Mouse (Mus musculus) neural tube, embryonic 12.5 days (tissue): Measurements from ENCODE around the gene RPS10-NUDT3. TPM values are rescaled to one million over a fixed set of nuclear protein-coding genes. Genes with fewer than 3 reads are reported as not detected.

ENCODE experiments used
- ATAC-seq: fragments of 200-750 bp; cut with Nextera tagmentation; 2 replicates; pipeline ENCODE4 v1.8.0; 2017; ENCODE audit warnings: low read depth, mild to moderate bottlenecking, moderate TSS enrichment, moderate library complexity; ENCODE audit not compliant: low FRiP score
- H3K27ac ChIP-seq: fragments of 300-500 bp; sonication (generic); 2 replicates; pipeline ENCODE4 v1.5.1; 2016
- H3K27me3 ChIP-seq: fragments of 300-500 bp; sonication (generic); replicated peaks from 2 replicates; pipeline ENCODE4 v1.6.1; 2016; ENCODE audit warnings: mild to moderate bottlenecking
- H3K36me3 ChIP-seq: fragments of 300-500 bp; sonication (generic); 2 replicates; pipeline ENCODE4 v1.6.1; 2016; ENCODE audit warnings: mild to moderate bottlenecking
- H3K4me1 ChIP-seq: fragments of 300-500 bp; sonication (generic); 2 replicates; pipeline ENCODE4 v1.6.1; 2016
- H3K4me2 ChIP-seq: fragments of 300-500 bp; sonication (generic); replicated peaks from 2 replicates; pipeline ENCODE4 v1.6.1; 2016; ENCODE audit warnings: mild to moderate bottlenecking
- H3K4me3 ChIP-seq: fragments of 300-500 bp; sonication (generic); 2 replicates; pipeline ENCODE4 v1.5.1; 2016
- H3K9ac ChIP-seq: fragments of 300-500 bp; sonication (generic); 2 replicates; pipeline ENCODE4 v1.6.1; 2016; ENCODE audit warnings: mild to moderate bottlenecking
- H3K9me3 ChIP-seq: fragments of 300-500 bp; sonication (generic); 2 replicates; pipeline ENCODE4 v1.6.1; 2016; ENCODE audit warnings: mild to moderate bottlenecking
- WGBS: fragments of 180-500 bp; shearing (Covaris S2); methylation state at CpG from one replicate; pipeline ENCODE4 v1.1.7; 2016; 5-methylcytosine and 5-hydroxymethylcytosine counted together
- polyA plus RNA-seq: library from polyadenylated mRNA; unstranded; fragments of >200 nt; fragmentation: Nextera tagmentation; extraction: Ambion mirVana; gene quantifications from 2 replicates; pipeline ENCODE4 v1.2.1, GENCODE M21; 2016

The RPS10-NUDT3 gene
- polyA plus RNA-seq = not detected in 2 replicates

- ATAC-seq = peak; percentile 95
- WGBS = under 1% methylated on average over 72 of the region's 72 CpGs
- Histone ChIP-seq H3K9ac (peak within 1 kb of the TSS; percentile 88), H3K27me3 (no peaks in the 10 kb centered on the region), H3K4me3 (peak within 1 kb of the TSS; percentile 76), H3K4me1 (peaks cover 32% of the 10 kb centered on the region), H3K4me2 (peak within 1 kb of the TSS; percentile 96), H3K27ac (peak within 1 kb of the TSS; percentile 79), H3K9me3 (no peaks in the 10 kb centered on the region), H3K36me3 (peaks cover 36% of the 10 kb centered on the region)
Measured at GRCm38 (mm10) chr17:27634871-27635574, at the start of gene RPS10-NUDT3. Gene RPS10-NUDT3, minus strand, starts transcription at chr17:27635222.

GRCm38 (mm10) chr17:27678924-27679813 is 44.1 kb upstream of the RPS10-NUDT3 start:
- peaks cover 20% of the 10 kb centered on the region for H3K4me1 ChIP-seq
- H3K9me3 ChIP-seq = no peaks in the 10 kb centered on the region
- H3K4me2 ChIP-seq = 0 out of 2 replicates have a peak overlapping the region, but pooled peaks have one; percentile 4
- peak; percentile 67 for ATAC-seq
- no peaks in the 10 kb centered on the region for H3K36me3 ChIP-seq
- no peak overlapping the region for H3K4me3 ChIP-seq
- WGBS = 38% methylated on average over 11 of the region's 11 CpGs
- H3K27ac ChIP-seq = peak overlapping the region; percentile 21; the same call in 1 of the 2 replicates
- 0 out of 2 replicates have a peak, but pooled peaks cover under 1% of the 10 kb centered on the region for H3K27me3 ChIP-seq
- H3K9ac ChIP-seq = no peak overlapping the region

DNA sequence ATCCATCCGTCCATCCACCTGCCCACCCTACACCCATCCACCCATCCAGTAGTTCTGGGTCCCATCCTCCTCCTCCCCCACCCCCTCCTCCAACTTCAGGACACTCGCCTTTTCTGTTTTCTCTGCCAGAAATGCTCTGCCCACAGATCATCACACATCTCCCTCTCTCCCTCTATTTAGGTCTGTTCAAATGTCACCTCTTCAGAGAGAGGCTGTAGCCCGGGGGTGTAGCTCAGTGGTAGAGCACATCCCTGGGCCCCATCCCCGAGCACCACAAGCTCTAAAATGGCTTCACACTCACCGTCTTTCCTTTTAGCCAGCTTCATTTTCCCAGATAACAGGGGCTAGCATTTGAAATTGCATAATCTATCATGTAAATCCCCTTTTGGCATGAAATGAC is 42.7 kb upstream of the RPS10-NUDT3 start:
- H3K4me1 ChIP-seq = peaks cover 20% of the 10 kb centered on the region
- H3K4me3 ChIP-seq = no peak overlapping the region
- WGBS = 88% methylated on average over 5 of the region's 5 CpGs
- no peak overlapping the region for H3K27ac ChIP-seq
- ATAC-seq = no peak
- no peak overlapping the region for H3K9ac ChIP-seq
- H3K4me2 ChIP-seq = no peak overlapping the region
- no peaks in the 10 kb centered on the region for H3K27me3 ChIP-seq
- no peaks in the 10 kb centered on the region for H3K36me3 ChIP-seq
- no peaks in the 10 kb centered on the region for H3K9me3 ChIP-seq

GRCm38 (mm10) chr17:27676270-27676669 is 41.2 kb upstream of the RPS10-NUDT3 start:
- 76% methylated on average over 7 of the region's 7 CpGs for WGBS
- H3K36me3 ChIP-seq = no peaks in the 10 kb centered on the region
- H3K4me2 ChIP-seq = no peak overlapping the region
- H3K4me3 ChIP-seq = no peak overlapping the region
- no peak overlapping the region for H3K9ac ChIP-seq
- no peak for ATAC-seq
- peaks cover 20% of the 10 kb centered on the region for H3K4me1 ChIP-seq
- no peaks in the 10 kb centered on the region for H3K27me3 ChIP-seq
- H3K27ac ChIP-seq = no peak overlapping the region
- no peaks in the 10 kb centered on the region for H3K9me3 ChIP-seq

GRCm38 (mm10) chr17:27675453-27675852 is 40.4 kb upstream of the RPS10-NUDT3 start:
- no peak for ATAC-seq
- Histone ChIP-seq H3K27me3 (no peaks in the 10 kb centered on the region), H3K36me3 (no peaks in the 10 kb centered on the region), H3K4me2 (no peak overlapping the region), H3K9ac (no peak overlapping the region), H3K4me1 (peaks cover 20% of the 10 kb centered on the region), H3K9me3 (no peaks in the 10 kb centered on the region), H3K4me3 (no peak overlapping the region), H3K27ac (no peak overlapping the region)
- WGBS = 65% methylated on average over 9 of the region's 9 CpGs

DNA sequence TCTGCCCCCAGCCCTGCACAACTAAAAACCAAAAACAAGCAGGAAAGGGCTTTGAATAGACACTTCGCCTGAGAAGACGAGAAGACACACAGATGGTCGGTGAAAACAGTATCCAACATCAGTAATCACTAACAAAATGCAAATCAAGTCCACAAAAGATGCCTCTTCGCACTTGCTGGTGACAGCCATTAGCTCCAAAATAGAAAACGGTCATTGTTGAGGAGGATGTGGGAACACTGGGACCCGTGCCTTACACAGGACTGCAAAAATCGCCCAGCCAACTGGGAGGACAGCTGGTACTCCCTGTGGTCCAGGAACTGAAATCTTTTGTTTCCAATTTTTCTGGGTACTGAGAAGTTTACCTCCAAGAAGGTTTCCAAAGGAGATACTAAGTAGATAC is 38.9 kb upstream of the RPS10-NUDT3 start:
- no peaks in the 10 kb centered on the region for H3K27me3 ChIP-seq
- WGBS = 59% methylated on average over 7 of the region's 7 CpGs

DNA sequence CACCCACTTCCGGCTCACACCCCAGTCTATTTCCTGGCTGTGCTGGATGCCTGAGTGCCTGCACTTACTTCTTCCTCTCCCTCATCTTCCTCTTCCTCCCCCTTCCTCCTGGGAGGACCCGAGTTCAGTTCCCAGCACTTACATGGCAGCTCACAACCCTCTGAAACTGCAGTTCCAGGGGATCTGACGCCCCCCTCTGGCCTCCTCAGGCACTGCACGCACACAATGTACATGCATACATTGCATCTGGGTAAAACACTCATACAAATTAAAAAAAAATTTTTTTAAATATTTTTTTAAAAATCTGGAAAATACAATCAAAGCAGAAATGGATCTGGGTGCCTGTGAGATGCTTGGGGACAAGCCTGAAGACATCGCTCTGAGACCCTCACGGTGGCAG is 36.7 kb upstream of the RPS10-NUDT3 start:
- Histone ChIP-seq H3K9ac (no peak overlapping the region), H3K27me3 (no peaks in the 10 kb centered on the region), H3K4me3 (no peak overlapping the region), H3K36me3 (no peaks in the 10 kb centered on the region), H3K9me3 (no peaks in the 10 kb centered on the region), H3K4me2 (no peak overlapping the region), H3K27ac (no peak overlapping the region), H3K4me1 (no peaks in the 10 kb centered on the region; the same call in 1 of the 2 replicates)
- 84% methylated on average over 6 of the region's 6 CpGs for WGBS
- ATAC-seq = no peak

More for the DNA sequence above, 38.9 kb upstream of the RPS10-NUDT3 start:
- no peaks in the 10 kb centered on the region for H3K36me3 ChIP-seq
- ATAC-seq = no peak
- H3K27ac ChIP-seq = no peak overlapping the region
- peaks cover 8% of the 10 kb centered on the region for H3K4me1 ChIP-seq
- no peaks in the 10 kb centered on the region for H3K9me3 ChIP-seq
- H3K4me2 ChIP-seq = no peak overlapping the region
- H3K9ac ChIP-seq = no peak overlapping the region
- no peak overlapping the region for H3K4me3 ChIP-seq

DNA sequence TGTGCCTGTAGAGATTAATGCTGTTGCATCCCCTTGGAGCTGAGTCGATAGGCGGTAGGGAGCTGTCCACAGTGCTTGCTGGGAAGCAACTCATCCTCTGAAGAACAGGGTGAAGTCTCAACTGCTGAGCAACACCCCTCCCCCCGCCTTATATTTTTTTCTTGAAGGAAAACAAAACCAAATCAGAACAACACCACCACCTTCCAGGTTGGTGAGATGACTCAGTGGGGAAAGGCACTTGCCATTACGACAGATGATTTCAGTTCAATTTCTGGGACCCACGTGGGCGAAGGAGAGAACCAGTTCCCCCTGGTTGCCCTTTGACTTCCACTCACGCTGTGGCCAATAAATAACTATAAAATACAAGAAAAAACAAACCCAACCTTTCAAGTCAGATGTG is 23.7 kb upstream of the RPS10-NUDT3 start:
- Histone ChIP-seq H3K4me2 (no peak overlapping the region), H3K27ac (no peak overlapping the region), H3K4me3 (no peak overlapping the region), H3K36me3 (no peaks in the 10 kb centered on the region), H3K4me1 (peaks cover 18% of the 10 kb centered on the region), H3K27me3 (peaks cover 26% of the 10 kb centered on the region), H3K9ac (no peak overlapping the region), H3K9me3 (no peaks in the 10 kb centered on the region)
- ATAC-seq = no peak
- 66% methylated on average over 7 of the region's 7 CpGs for WGBS

- H3K4me3 ChIP-seq = no peak overlapping the region
Measured at GRCm38 (mm10) chr17:27657123-27657522, 22.1 kb upstream of the RPS10-NUDT3 start.

DNA sequence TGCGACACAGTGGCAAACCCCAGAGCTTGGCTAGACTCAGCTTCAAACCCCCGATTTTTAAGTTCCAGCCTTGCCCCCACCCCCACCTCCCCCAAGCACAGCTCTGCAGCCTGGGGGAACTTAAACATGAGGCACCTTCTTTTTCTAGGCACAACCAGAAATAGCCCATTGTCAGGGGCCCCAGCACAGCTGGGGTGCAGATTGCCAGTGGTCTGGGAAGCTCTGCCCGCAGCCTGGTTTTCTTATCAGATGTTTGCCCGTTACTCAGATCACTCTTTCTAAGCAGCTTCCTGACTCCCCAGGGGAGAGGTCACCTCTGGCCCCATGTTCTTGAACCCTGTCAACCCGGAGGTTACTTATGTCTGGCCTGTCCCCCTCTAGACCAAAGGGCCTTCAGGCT is 21.4 kb upstream of the RPS10-NUDT3 start:
- Histone ChIP-seq H3K4me1 (peaks cover 23% of the 10 kb centered on the region), H3K4me2 (peak overlapping the region; percentile 90), H3K36me3 (no peaks in the 10 kb centered on the region), H3K27me3 (peaks cover 26% of the 10 kb centered on the region), H3K9me3 (no peaks in the 10 kb centered on the region), H3K27ac (no peak overlapping the region), H3K4me3 (no peak overlapping the region), H3K9ac (peak overlapping the region; percentile 73; the same call in 1 of the 2 replicates)
- 22% methylated on average over 5 of the region's 5 CpGs for WGBS
- ATAC-seq = no peak

More at GRCm38 (mm10) chr17:27657123-27657522, 22.1 kb upstream of the RPS10-NUDT3 start:
- Histone ChIP-seq H3K9ac (no peak overlapping the region), H3K27me3 (peaks cover 26% of the 10 kb centered on the region), H3K4me2 (no peak overlapping the region), H3K4me1 (peaks cover 18% of the 10 kb centered on the region), H3K9me3 (no peaks in the 10 kb centered on the region), H3K27ac (no peak overlapping the region), H3K36me3 (no peaks in the 10 kb centered on the region)
- ATAC-seq = no peak
- WGBS = 71% methylated on average over 8 of the region's 8 CpGs

GRCm38 (mm10) chr17:27656011-27656399 is 21.0 kb upstream of the RPS10-NUDT3 start:
- Histone ChIP-seq H3K4me1 (peaks cover 23% of the 10 kb centered on the region), H3K27me3 (peaks cover 26% of the 10 kb centered on the region), H3K9ac (peak overlapping the region; percentile 73), H3K4me2 (peak overlapping the region; percentile 90), H3K9me3 (no peaks in the 10 kb centered on the region), H3K4me3 (peak overlapping the region; percentile 60), H3K36me3 (no peaks in the 10 kb centered on the region), H3K27ac (no peak overlapping the region)
- WGBS = 5% methylated on average over 14 of the region's 14 CpGs
- ATAC-seq = no peak
